Mouse (Mus musculus) spleen, adult 2 months (tissue): ENCODE measurements at regions not wholly inside any gene's neighbourhood (a gene's known extent, or its start where the extent isn't known, plus 50 kb on each side); places are given as distances from the start of the nearest gene placed in this dataset.

Source experiments
- CTCF ChIP-seq: fragments of 200-500 bp; IDR thresholded peaks from 2 replicates; pipeline ENCODE4 v1.5.1; 2011; ENCODE audit warnings: mild to moderate bottlenecking, inconsistent platforms; ENCODE audit not compliant: insufficient read depth, insufficient read length, insufficient replicate concordance; ENCODE audit errors: extremely low read depth
- POLR2A ChIP-seq: fragments of 200-500 bp; IDR thresholded peaks from 2 replicates; pipeline ENCODE4 v1.6.1; 2011; ENCODE audit warnings: low read depth, low read length, inconsistent platforms

- TF ChIP-seq CTCF (no peak), POLR2A (no peak)
Measured at GRCm38 (mm10) chr15:38407476-38407875, 982.1 kb downstream of the 4930447A16Rik start.
